Mouse (Mus musculus) urinary bladder, postnatal 0 days (tissue): Measurements from ENCODE around the gene Dmrta2. TPM values are rescaled to one million over a fixed set of nuclear protein-coding genes. Genes with fewer than 3 reads are reported as not detected.

Experiments used
- polyA plus RNA-seq: library from polyadenylated mRNA; unstranded; fragments of >200 nt; fragmentation: Nextera tagmentation; extraction: Ambion mirVana; gene quantifications from 2 replicates; pipeline ENCODE4 v1.2.1, GENCODE M21; 2015

Dmrta2 gene
- polyA plus RNA-seq: 0.04 TPM in 1 of 2 replicates, not detected in the other

GRCm38 (mm10) chr4:109977148-109978067 lies at the start of gene Dmrta2:
Dmrta2 (plus strand) TSS chr4:109978053.

